Mouse (Mus musculus): ENCODE results near the gene Spef1. TPM values are rescaled to one million over a fixed set of nuclear protein-coding genes. Genes with fewer than 3 reads are reported as not detected.

Gene Spef1
- polyA plus RNA-seq, 1 experiment, result 13.1 TPM

- Histone ChIP-seq H3K36me3 (ENCODE audit: control insufficient read depth, insufficient read depth, low read length) (no peaks in the 10 kb centered on the region), H3K27me3 (ENCODE audit: control insufficient read depth, insufficient read depth, low read length) (no peaks in the 10 kb centered on the region), H3K4me1 (ENCODE audit: control insufficient read depth, insufficient read depth, low read length) (peaks cover 2% of the 10 kb centered on the region), H3K4me3 (ENCODE audit: control insufficient read depth, low read depth, low read length) (peak overlapping the region; percentile 83; the same call in 1 of the 2 replicates), H3K27ac (ENCODE audit: control insufficient read depth, insufficient read depth, low read depth, low read length) (peak overlapping the region; percentile 84; the same call in 1 of the 2 replicates)
- TF ChIP-seq CTCF (IDR thresholded peaks at IDR 0.05; ENCODE audit: control insufficient read depth, insufficient read depth, insufficient replicate concordance, low read depth, low read length), result no peak
- TF ChIP-seq POLR2A (IDR thresholded peaks at IDR 0.05; ENCODE audit: control insufficient read depth, low read depth, low read length), result no peak
These were observed 24.0 kb upstream of the Spef1 start for GRCm38 (mm10) chr2:131211026-131211615.

GRCm38 (mm10) chr2:131209969-131210792, 23.1 kb upstream of the Spef1 start:
- Histone ChIP-seq H3K4me3 (ENCODE audit: control insufficient read depth, low read depth, low read length) (peak overlapping the region; percentile 83), H3K36me3 (ENCODE audit: control insufficient read depth, insufficient read depth, low read length) (no peaks in the 10 kb centered on the region), H3K4me1 (ENCODE audit: control insufficient read depth, insufficient read depth, low read length) (peaks cover 2% of the 10 kb centered on the region), H3K27ac (ENCODE audit: control insufficient read depth, insufficient read depth, low read depth, low read length) (peak overlapping the region; percentile 84), H3K27me3 (ENCODE audit: control insufficient read depth, insufficient read depth, low read length) (no peaks in the 10 kb centered on the region)
- TF ChIP-seq POLR2A (IDR thresholded peaks at IDR 0.05; ENCODE audit: control insufficient read depth, low read depth, low read length) (peak; percentile 74), CTCF (IDR thresholded peaks at IDR 0.05; ENCODE audit: control insufficient read depth, insufficient read depth, insufficient replicate concordance, low read depth, low read length) (peak; percentile 99)

- H3K4me3 ChIP-seq (ENCODE audit: control insufficient read depth, low read depth, low read length), result no peak overlapping the region
- H3K36me3 ChIP-seq (ENCODE audit: control insufficient read depth, insufficient read depth, low read length), result no peaks in the 10 kb centered on the region
- H3K27ac ChIP-seq (ENCODE audit: control insufficient read depth, insufficient read depth, low read depth, low read length), result peak overlapping the region; percentile 14; the same call in 1 of the 2 replicates
- H3K27me3 ChIP-seq (ENCODE audit: control insufficient read depth, insufficient read depth, low read length), result no peaks in the 10 kb centered on the region
- peaks cover 2% of the 10 kb centered on the region for H3K4me1 ChIP-seq (ENCODE audit: control insufficient read depth, insufficient read depth, low read length)
- no peak; the same call in 1 of the 2 replicates for TF ChIP-seq POLR2A (IDR thresholded peaks at IDR 0.05; ENCODE audit: control insufficient read depth, low read depth, low read length)
- TF ChIP-seq CTCF (IDR thresholded peaks at IDR 0.05; ENCODE audit: control insufficient read depth, insufficient read depth, insufficient replicate concordance, low read depth, low read length), result no peak
These were observed 22.2 kb upstream of the Spef1 start for GRCm38 (mm10) chr2:131209125-131209795.

- TF ChIP-seq CTCF (IDR thresholded peaks at IDR 0.05; ENCODE audit: control insufficient read depth, insufficient read depth, insufficient replicate concordance, low read depth, low read length) (no peak), POLR2A (IDR thresholded peaks at IDR 0.05; ENCODE audit: control insufficient read depth, low read depth, low read length) (no peak)
- Histone ChIP-seq H3K36me3 (ENCODE audit: control insufficient read depth, insufficient read depth, low read length) (no peaks in the 10 kb centered on the region), H3K4me1 (ENCODE audit: control insufficient read depth, insufficient read depth, low read length) (peaks cover 2% of the 10 kb centered on the region), H3K27ac (ENCODE audit: control insufficient read depth, insufficient read depth, low read depth, low read length) (no peak overlapping the region), H3K27me3 (ENCODE audit: control insufficient read depth, insufficient read depth, low read length) (no peaks in the 10 kb centered on the region), H3K4me3 (ENCODE audit: control insufficient read depth, low read depth, low read length) (no peak overlapping the region)
These were observed 21.3 kb upstream of the Spef1 start for GRCm38 (mm10) chr2:131208356-131208755.

- TF ChIP-seq CTCF (IDR thresholded peaks at IDR 0.05; ENCODE audit: control insufficient read depth, insufficient read depth, insufficient replicate concordance, low read depth, low read length), result no peak
- no peak for TF ChIP-seq POLR2A (IDR thresholded peaks at IDR 0.05; ENCODE audit: control insufficient read depth, low read depth, low read length)
- H3K4me3 ChIP-seq (ENCODE audit: control insufficient read depth, low read depth, low read length), result no peak within 1 kb of the TSS
- H3K27ac ChIP-seq (ENCODE audit: control insufficient read depth, insufficient read depth, low read depth, low read length), result no peak within 1 kb of the TSS
- no peaks in the 10 kb centered on the region for H3K36me3 ChIP-seq (ENCODE audit: control insufficient read depth, insufficient read depth, low read length)
- H3K27me3 ChIP-seq (ENCODE audit: control insufficient read depth, insufficient read depth, low read length), result no peaks in the 10 kb centered on the region
- peaks cover 2% of the 10 kb centered on the region for H3K4me1 ChIP-seq (ENCODE audit: control insufficient read depth, insufficient read depth, low read length)
These were observed 19.7 kb upstream of the Spef1 start, which contains the start of gene Ap5s1 for GRCm38 (mm10) chr2:131206778-131207177. Ap5s1 (plus strand) TSS chr2:131207078.

GRCm38 (mm10) chr2:131205521-131206182, 18.6 kb upstream of the Spef1 start:
- Histone ChIP-seq H3K27ac (ENCODE audit: control insufficient read depth, insufficient read depth, low read depth, low read length) (no peak overlapping the region), H3K27me3 (ENCODE audit: control insufficient read depth, insufficient read depth, low read length) (no peaks in the 10 kb centered on the region), H3K36me3 (ENCODE audit: control insufficient read depth, insufficient read depth, low read length) (no peaks in the 10 kb centered on the region), H3K4me3 (ENCODE audit: control insufficient read depth, low read depth, low read length) (no peak overlapping the region), H3K4me1 (ENCODE audit: control insufficient read depth, insufficient read depth, low read length) (peaks cover 2% of the 10 kb centered on the region)
- TF ChIP-seq POLR2A (IDR thresholded peaks at IDR 0.05; ENCODE audit: control insufficient read depth, low read depth, low read length), result no peak
- TF ChIP-seq CTCF (IDR thresholded peaks at IDR 0.05; ENCODE audit: control insufficient read depth, insufficient read depth, insufficient replicate concordance, low read depth, low read length), result no peak

Data from testis, adult 2 months (tissue).